Mouse (Mus musculus) heart, embryonic 14.5 days (tissue): ENCODE results near the gene Zbtb20. TPM values are rescaled to one million over a fixed set of nuclear protein-coding genes. Genes with fewer than 3 reads are reported as not detected.
A peak's percentile ranks its signal among the peaks of the same experiment; 100 is the strongest.

ENCODE experiments used
- ATAC-seq: fragments of 200-750 bp; cut with Nextera tagmentation; 2 replicates; pipeline ENCODE4 v1.8.0; 2017; ENCODE audit warnings: low read depth, moderate TSS enrichment; ENCODE audit not compliant: insufficient number of reproducible peaks, insufficient read depth, low FRiP score
- H3K27ac ChIP-seq, 2 experiments: fragments of 200-500 bp in 1 of 2; fragments of 300-500 bp in 1 of 2; sonication (generic) in 1 of 2; replicated peaks in 1 of 2; 2 replicates each; pipeline ENCODE4 v1.5.1; 2012 to 2014; ENCODE audit warnings: low read depth in 2 of 2, low read length in 2 of 2, control low read depth in 1 of 2, mild to moderate bottlenecking in 1 of 2, mixed read lengths in 1 of 2; ENCODE audit not compliant: control insufficient read depth in 1 of 2, insufficient read depth in 1 of 2
- H3K27me3 ChIP-seq: fragments of 300-500 bp; sonication (generic); 2 replicates; pipeline ENCODE4 v1.6.1; 2014; ENCODE audit warnings: mild to moderate bottlenecking, low read length, control low read depth; ENCODE audit not compliant: control insufficient read depth, insufficient read depth
- H3K36me3 ChIP-seq: fragments of 300-500 bp; sonication (generic); 2 replicates; pipeline ENCODE4 v1.6.1; 2014; ENCODE audit warnings: mild to moderate bottlenecking, control low read depth, low read length, mixed read lengths; ENCODE audit not compliant: control insufficient read depth, insufficient read depth
- H3K4me1 ChIP-seq, 2 experiments: fragments of 200-500 bp in 1 of 2; fragments of 300-500 bp in 1 of 2; sonication (generic) in 1 of 2; 2 replicates each; pipeline ENCODE4 v1.6.1; 2012 to 2014; ENCODE audit warnings: low read length in 2 of 2, control low read depth in 1 of 2, mixed read lengths in 1 of 2; ENCODE audit not compliant: control insufficient read depth in 2 of 2, insufficient read depth in 2 of 2
- H3K4me2 ChIP-seq: fragments of 300-500 bp; sonication (generic); 2 replicates; pipeline ENCODE4 v1.6.1; 2014; ENCODE audit warnings: mild to moderate bottlenecking, low read length
- H3K4me3 ChIP-seq, 2 experiments: fragments of 200-500 bp in 1 of 2; fragments of 300-500 bp in 1 of 2; sonication (generic) in 1 of 2; 2 replicates each; pipeline ENCODE4 v1.5.1; 2012 to 2014; ENCODE audit warnings: low read length in 2 of 2, mild to moderate bottlenecking in 2 of 2, control low read depth in 1 of 2, low read depth in 1 of 2, moderate library complexity in 1 of 2; ENCODE audit not compliant: control insufficient read depth in 1 of 2, insufficient read depth in 1 of 2
- H3K9ac ChIP-seq: fragments of 300-500 bp; sonication (generic); 2 replicates; pipeline ENCODE4 v1.6.1; 2014; ENCODE audit warnings: mild to moderate bottlenecking, low read length
- H3K9me3 ChIP-seq: fragments of 300-500 bp; sonication (generic); 2 replicates; pipeline ENCODE4 v1.6.1; 2016; ENCODE audit warnings: low read length, control low read depth; ENCODE audit not compliant: control insufficient read depth
- WGBS: fragments of 180-500 bp; shearing (Covaris S2); extraction: QIAGEN DNeasy Blood & Tissue Kit; methylation state at CpG from one replicate; pipeline ENCODE4 v1.1.7; 2014; 5-methylcytosine and 5-hydroxymethylcytosine counted together
- polyA plus RNA-seq: library from polyadenylated mRNA; unstranded; fragments of >200 nt; fragmentation: Nextera tagmentation; extraction: Ambion mirVana; gene quantifications from 2 replicates; pipeline ENCODE4 v1.2.1, GENCODE M21; 2014

Zbtb20 gene
- polyA plus RNA-seq, 1 experiment from 2014 or later, result 50.3 TPM

- H3K36me3 ChIP-seq, result no peaks in the 10 kb centered on the region
- H3K4me2 ChIP-seq, result no peak overlapping the region
- no peak overlapping the region for H3K9ac ChIP-seq
- no peak for ATAC-seq
- no peak overlapping the region; a peak in 1 of 4 replicates for H3K27ac ChIP-seq
- H3K27me3 ChIP-seq, result no peaks in the 10 kb centered on the region
- no peaks in the 10 kb centered on the region for H3K9me3 ChIP-seq
- H3K4me3 ChIP-seq, result no peak overlapping the region
- WGBS, result 47% methylated on average over 2 of the region's 2 CpGs
- no peaks in the 10 kb centered on the region for H3K4me1 ChIP-seq
These were observed 544.2 kb downstream of the Zbtb20 start for GRCm38 (mm10) chr16:43419923-43420322.

GRCm38 (mm10) chr16:43428955-43429354, 553.3 kb downstream of the Zbtb20 start:
- Histone ChIP-seq H3K4me3 (no peak overlapping the region), H3K27me3 (no peaks in the 10 kb centered on the region), H3K4me2 (no peak overlapping the region), H3K9ac (no peak overlapping the region), H3K4me1 (0 out of 4 replicates have a peak, but pooled peaks cover 0 to 12% of the 10 kb centered on the region in 2 experiments), H3K36me3 (no peaks in the 10 kb centered on the region), H3K27ac (no peak overlapping the region), H3K9me3 (no peaks in the 10 kb centered on the region)
- WGBS, result 92% methylated on average over 2 of the region's 2 CpGs
- no peak for ATAC-seq

DNA sequence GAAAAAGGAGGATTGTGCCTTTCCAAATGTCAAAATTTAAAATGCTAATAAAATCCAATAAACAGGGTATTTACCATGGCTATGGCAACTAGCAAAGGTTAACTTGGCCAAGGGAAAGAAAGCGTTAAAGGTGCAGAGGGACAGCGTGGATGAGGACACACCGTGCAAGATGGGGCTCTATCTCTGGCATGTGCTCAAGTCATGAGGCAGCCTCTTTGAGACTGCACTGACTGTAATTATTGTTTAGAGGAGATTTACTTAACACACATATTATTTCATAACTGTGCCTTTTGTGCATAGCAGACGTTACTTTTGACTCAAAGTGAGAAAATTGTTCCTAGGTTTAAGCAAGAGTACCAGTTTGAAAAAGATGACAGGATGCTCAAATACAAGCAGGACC, 554.3 kb downstream of the Zbtb20 start:
- H3K36me3 ChIP-seq, result no peaks in the 10 kb centered on the region
- no peak overlapping the region for H3K9ac ChIP-seq
- H3K27me3 ChIP-seq, result no peaks in the 10 kb centered on the region
- ATAC-seq, result no peak
- 58% methylated on average over 4 of the region's 4 CpGs for WGBS
- H3K4me3 ChIP-seq, result no peak overlapping the region
- no peak overlapping the region for H3K27ac ChIP-seq
- H3K4me1 ChIP-seq, result 0 out of 4 replicates have a peak, but pooled peaks cover 0 to 12% of the 10 kb centered on the region in 2 experiments
- H3K9me3 ChIP-seq, result no peaks in the 10 kb centered on the region
- no peak overlapping the region for H3K4me2 ChIP-seq

DNA sequence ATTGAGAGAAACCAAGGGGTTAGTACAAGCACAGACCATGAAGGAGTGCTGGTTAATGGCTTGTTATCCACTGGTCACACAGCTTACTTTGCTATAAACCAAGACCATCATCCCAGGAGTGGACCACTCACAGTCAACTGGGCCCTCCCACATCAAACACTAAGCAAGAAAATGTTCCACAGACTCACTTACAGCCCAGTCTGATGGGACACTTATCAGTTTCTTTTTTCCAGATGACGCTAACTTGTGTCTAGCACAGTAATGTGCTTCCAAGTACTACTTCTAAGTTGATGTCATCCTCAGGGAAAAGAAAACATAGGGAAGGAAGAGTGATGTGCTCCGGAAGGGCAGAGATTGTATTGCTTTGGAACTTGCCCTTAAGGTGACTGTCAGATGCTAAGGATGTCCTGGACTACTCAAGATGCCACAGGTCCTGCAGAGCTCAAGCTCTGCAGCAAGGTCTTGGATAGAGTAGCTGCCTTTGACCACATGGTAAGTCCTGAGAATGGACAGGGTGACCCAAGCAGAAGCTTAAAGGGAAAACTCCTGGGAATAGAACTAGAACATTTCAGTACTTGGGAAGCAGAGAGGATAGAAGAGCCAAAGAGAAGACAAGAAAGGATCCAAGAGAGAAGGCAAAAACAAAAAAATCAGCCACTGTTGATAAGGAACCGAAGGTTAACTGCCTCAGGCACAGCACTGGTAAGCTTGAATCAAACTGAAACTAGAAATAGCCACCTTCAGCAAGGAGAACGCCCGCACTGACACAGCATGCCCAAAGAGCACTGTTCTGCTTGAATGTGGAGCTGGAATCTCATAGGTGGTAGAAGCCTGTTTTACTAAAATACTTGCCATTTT, 556.1 kb downstream of the Zbtb20 start:
- no peak overlapping the region for H3K9ac ChIP-seq
- ATAC-seq, result no peak
- H3K27ac ChIP-seq, result peak overlapping the region; percentile 11 to 25; a peak in 2 of 4 replicates
- WGBS, result 44% methylated on average over 5 of the region's 5 CpGs
- no peak overlapping the region for H3K4me3 ChIP-seq
- H3K36me3 ChIP-seq, result no peaks in the 10 kb centered on the region
- peak overlapping the region; percentile 26; the same call in 1 of the 2 replicates for H3K4me2 ChIP-seq
- H3K27me3 ChIP-seq, result no peaks in the 10 kb centered on the region
- H3K9me3 ChIP-seq, result no peaks in the 10 kb centered on the region
- 0 out of 4 replicates have a peak, but pooled peaks cover 0 to 12% of the 10 kb centered on the region in 2 experiments for H3K4me1 ChIP-seq

DNA sequence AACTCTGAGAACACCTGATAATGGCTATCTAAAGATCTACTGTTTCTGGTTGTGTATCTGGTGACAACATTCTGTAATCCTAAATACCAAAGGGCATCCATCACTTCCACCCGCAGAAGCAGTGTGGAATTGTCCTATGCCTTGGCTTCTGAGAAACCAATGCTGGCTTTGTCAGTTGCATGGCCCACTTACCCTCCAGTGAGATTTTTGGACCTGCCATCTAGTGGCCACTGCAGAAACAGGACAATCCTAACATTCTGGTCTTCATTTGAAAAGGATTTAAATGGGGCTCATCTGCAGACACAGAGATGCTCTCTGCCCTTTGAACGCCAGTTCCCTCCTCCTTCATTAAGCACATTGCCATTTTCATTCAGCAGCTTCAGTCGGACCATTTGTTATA, 559.3 kb downstream of the Zbtb20 start:
- Histone ChIP-seq H3K4me3 (no peak overlapping the region), H3K36me3 (no peaks in the 10 kb centered on the region), H3K4me1 (peaks cover 0 to 14% of the 10 kb centered on the region in 2 experiments; a peak in 1 of 4 replicates), H3K27me3 (no peaks in the 10 kb centered on the region), H3K4me2 (no peak overlapping the region), H3K9me3 (no peaks in the 10 kb centered on the region), H3K27ac (no peak overlapping the region), H3K9ac (no peak overlapping the region)
- WGBS, result 59% methylated on average over 3 of the region's 3 CpGs
- no peak for ATAC-seq

- Histone ChIP-seq H3K4me2 (no peak overlapping the region), H3K4me1 (peaks cover 3 to 14% of the 10 kb centered on the region in 2 experiments), H3K27ac (no peak overlapping the region), H3K27me3 (no peaks in the 10 kb centered on the region), H3K9ac (no peak overlapping the region), H3K36me3 (no peaks in the 10 kb centered on the region), H3K4me3 (no peak overlapping the region), H3K9me3 (no peaks in the 10 kb centered on the region)
- no peak for ATAC-seq
- 54% methylated on average over 8 of the region's 8 CpGs for WGBS
These were observed 563.2 kb downstream of the Zbtb20 start for GRCm38 (mm10) chr16:43438878-43439371.

GRCm38 (mm10) chr16:43441392-43441791, 565.7 kb downstream of the Zbtb20 start:
- Histone ChIP-seq H3K9me3 (no peaks in the 10 kb centered on the region), H3K36me3 (no peaks in the 10 kb centered on the region), H3K9ac (no peak overlapping the region), H3K27ac (peak overlapping the region; percentile 39 to 71), H3K27me3 (no peaks in the 10 kb centered on the region), H3K4me1 (peaks cover 6 to 27% of the 10 kb centered on the region in 2 experiments), H3K4me3 (no peak overlapping the region), H3K4me2 (no peak overlapping the region)
- ATAC-seq, result peak; percentile 69; the same call in 1 of the 2 replicates
- 22% methylated on average over 6 of the region's 6 CpGs for WGBS
